Mouse (Mus musculus): ENCODE results near the gene Tada3. TPM values are rescaled to one million over a fixed set of nuclear protein-coding genes. Genes with fewer than 3 reads are reported as not detected.

The Tada3 gene
- 78.7 and 104 TPM in 2 replicates for polyA plus RNA-seq (2012)

DNA sequence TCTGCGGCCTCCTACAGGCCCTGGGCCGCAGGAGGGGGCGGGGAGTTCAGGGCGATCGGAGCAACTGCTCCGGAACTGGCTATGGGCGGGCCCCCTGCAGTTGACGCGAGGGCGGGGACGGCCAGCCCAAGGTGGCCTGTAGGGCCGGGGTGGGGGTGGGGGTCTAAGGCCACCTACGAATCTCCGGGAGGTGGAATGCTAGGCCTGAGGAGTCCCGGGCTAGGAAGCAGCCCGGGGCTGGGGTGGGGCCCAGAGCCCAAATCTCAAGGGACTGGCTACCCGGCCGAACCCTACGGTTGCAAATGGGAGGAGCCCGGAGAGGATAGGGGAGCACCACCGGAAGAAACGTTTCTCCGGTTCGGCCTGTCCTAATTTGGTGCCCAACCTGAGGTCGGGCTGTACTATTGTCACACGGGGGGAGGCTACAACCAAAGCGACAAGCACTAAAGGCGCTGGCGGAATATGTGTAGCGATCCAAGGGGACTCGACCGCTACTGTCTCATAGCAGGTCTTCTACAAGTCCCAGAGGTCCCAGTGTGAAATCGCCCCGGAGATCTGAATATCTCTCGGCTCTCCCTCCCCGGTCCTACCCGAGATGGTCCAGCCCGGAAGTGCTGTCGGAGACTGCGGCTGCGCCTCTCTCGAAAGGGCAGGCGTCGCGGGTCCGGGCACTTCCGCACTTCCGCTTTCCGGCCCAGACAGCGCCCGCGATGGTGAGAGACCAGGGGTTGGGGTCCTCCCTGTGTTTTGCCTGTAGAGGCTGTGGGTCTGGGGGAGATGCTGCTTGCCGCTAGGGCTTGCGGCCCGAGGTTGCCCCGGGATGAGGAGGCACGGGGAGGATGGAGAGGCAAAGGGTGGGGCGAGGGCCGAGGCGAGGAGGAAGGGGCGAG, at the start of gene Tada3, which contains the start of gene Arpc4:
Tada3 (minus strand) TSS at position 388 of the 890 bp plus-strand sequence.
Arpc4 (plus strand) TSS at position 620 of the 890 bp plus-strand sequence.
- TF ChIP-seq GATA1 (IDR thresholded peaks at IDR 0.05; ENCODE audit: low read length): no peak

DNA sequence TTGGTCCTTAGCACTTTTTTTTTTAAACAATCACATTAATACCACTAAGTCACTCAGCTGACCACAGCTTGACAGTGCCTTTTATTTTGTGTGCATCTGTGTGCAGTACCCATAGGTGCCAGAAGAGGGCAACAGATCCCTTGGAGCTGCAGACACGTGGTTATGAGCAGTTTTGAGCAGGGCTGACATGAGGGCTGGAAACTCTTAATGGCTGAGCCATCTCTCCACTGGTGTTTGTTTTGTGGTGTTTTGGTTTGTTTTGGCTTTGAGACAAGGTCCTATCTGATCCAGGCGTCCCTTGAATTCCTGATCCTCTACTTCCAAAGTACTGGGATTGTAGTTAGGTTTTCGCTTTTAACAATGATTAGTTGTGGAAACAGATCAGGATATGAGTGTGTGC, 49.7 kb upstream of the Tada3 start:
- no peak for TF ChIP-seq GATA1 (IDR thresholded peaks at IDR 0.05; ENCODE audit: low read length)

DNA sequence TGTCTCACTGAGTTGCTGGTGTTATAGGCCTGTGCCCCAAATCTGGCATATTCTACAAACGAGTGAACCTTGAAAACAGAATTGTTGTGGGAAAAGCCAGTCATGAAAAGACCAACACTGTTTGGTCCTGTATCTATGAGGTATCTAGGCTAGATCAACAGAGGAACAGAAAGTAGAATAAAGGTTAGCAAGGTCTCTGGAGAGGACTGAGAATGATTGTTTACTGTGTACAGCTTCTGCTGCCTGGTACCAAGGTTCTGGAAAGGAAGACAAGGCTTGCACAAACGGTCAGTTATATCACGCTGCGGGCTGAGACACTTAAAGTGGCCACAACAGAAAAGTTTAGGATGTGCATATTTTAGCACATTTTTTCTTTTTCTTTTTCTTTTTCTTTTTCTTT, 49.0 kb upstream of the Tada3 start:
- TF ChIP-seq GATA1 (IDR thresholded peaks at IDR 0.05; ENCODE audit: low read length): no peak

DNA sequence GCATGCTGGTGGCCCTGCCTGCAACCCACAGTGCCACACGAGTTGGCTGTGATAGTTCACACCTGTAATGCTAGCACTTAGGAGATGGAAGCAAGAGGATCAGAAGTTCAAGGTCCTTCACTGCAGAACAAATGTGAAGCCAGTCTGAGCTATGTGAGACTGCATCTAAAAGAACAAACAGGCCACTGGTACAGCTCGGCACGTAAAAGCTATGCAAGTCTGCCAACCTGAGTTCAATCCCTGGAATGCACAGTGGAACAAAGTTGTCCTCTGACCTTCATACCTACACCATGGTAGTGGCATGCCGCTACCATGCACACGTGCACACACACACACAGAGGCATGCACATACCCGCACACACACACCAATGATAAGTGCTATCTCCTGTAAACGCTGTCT, 46.5 kb upstream of the Tada3 start:
- no peak for TF ChIP-seq GATA1 (IDR thresholded peaks at IDR 0.05; ENCODE audit: low read length)

DNA sequence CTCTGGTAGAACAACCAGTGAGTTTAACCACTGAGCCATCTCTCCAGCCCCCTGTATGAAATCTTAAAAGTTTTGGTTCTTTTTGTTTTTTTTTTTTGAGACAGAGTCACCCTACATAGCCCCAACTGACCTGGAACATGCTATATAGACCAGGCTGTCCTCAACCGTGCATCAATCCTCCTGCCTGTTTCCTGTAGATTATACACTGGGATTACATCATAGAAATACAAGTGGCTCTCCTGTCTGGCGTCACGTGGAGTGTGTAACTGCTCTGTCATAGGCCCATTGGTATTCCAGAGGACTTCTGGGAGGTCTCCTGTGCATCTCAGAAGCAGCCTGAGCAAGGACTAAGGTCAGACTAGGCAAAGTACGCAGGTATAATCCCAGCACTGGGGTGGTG, 45.3 kb upstream of the Tada3 start:
- no peak for TF ChIP-seq GATA1 (IDR thresholded peaks at IDR 0.05; ENCODE audit: low read length)

DNA sequence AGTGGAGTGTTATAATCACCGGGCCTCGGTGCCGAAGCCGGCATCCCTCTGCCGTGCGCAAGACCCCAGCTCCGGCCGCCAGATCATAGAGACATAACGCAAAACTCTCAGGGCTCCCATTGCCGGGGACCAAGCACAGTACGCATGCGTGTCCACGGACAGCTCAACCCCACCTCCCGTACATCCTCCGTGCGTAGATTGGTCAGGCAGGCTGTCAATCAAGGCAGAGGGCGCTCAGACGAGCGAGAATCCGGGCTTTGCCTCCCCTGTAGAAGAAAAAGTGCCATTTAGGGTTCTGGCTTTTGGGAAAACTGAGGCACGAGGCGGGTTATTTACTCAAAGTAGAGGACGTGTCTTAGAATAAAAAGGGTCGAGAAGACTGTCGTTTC, 41.5 kb upstream of the Tada3 start, which contains the start of gene Rpusd3:
Rpusd3 (minus strand) TSS at position 142 of the 389 bp plus-strand sequence.
- no peak for TF ChIP-seq GATA1 (IDR thresholded peaks at IDR 0.05; ENCODE audit: low read length)

DNA sequence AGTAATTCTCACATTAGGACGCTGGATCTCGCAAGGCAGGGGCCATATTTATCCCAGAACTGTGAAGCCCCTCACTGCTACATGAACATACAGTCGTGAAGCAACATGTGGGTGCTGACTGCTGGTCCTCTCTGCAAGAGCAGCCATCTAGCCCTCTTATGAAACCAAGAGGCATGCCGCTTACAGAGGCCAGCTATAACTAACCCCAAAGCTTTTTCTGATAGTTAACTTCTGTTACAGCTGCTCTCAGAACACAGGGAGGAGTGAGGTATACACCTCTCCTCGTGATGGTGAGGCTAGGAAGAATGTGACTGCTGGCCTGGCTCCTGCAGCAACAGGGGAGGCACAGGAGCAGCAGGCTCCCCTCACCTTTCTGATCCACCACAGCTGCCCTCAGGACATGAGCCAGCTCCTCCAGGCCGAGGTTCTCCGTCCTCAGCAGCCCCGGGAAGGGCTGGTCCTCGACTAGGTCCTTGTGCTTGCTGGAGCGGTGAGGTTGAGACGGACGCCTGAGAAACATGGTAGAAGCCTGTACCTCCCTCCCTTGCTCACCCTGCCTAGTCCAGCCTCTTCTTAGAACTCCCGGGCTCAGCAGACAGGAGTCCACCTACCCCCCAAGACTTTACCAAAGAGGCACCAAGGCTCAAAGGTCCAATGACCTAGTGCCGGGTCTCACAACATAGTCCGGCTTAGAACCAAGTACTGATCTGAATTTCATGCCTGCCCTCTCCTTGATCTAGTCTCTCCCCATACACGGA, 40.9 kb upstream of the Tada3 start:
- TF ChIP-seq GATA1 (IDR thresholded peaks at IDR 0.05; ENCODE audit: low read length): no peak

DNA sequence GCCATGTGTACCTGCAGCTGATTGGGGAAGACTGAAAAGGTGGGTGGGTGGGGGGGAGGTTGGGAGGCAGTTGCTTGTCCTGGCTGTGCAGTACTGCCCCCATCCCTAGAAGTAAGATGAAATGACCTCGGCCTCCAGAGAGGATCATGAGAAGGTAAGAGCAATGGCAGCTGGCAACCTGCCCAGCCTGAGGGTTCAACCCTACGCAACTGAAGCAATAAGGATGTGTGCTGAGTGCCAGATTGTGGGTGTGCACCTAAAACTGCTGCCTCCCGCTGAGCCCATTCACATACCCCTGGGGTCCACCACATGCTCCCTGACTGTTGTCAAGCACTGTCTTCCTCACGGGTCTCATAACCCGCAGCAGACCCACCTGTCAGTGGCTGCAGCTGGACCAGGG, 38.7 kb upstream of the Tada3 start:
- no peak for TF ChIP-seq GATA1 (IDR thresholded peaks at IDR 0.05; ENCODE audit: low read length)

DNA sequence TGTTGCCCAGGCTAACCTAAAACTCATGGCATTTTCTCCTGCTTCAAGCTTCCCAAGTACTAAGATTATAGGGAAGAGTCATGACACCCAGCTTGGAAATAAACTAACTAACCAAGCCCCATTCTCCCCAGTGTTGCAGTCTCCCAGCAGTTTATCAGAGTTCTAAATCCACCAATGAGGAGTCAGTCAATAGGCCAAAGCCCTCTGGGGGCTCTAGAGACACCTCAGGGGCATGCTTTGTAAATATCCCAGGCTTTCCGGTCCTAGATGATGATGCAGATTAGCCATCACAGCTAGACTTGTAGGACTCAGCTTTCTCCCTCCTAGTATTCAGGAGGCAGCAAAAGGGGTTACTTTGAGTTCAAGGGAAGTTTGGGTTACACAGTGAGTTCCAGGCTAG, 32.3 kb upstream of the Tada3 start:
- no peak for TF ChIP-seq GATA1 (IDR thresholded peaks at IDR 0.05; ENCODE audit: low read length)

DNA sequence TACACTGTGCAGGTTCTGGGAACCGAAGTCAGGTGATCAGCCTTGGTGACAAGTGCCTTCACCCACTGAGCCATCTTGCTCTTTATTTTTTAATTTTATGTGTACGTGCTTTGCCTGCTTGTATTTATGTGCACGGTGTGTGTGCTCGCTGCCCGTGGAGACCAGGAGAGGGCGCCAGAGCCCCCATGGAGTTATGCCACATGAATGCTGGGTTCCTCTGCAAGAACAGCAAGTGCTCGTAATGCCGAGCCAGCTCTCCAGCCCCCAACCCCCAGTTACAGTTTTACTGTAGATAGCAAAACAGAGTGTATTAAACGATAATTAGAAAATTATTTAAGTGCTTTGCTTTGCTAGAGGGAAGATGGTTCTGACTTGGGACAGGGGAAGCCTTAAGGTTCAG, 29.0 kb upstream of the Tada3 start:
- TF ChIP-seq GATA1 (IDR thresholded peaks at IDR 0.05; ENCODE audit: low read length): no peak

DNA sequence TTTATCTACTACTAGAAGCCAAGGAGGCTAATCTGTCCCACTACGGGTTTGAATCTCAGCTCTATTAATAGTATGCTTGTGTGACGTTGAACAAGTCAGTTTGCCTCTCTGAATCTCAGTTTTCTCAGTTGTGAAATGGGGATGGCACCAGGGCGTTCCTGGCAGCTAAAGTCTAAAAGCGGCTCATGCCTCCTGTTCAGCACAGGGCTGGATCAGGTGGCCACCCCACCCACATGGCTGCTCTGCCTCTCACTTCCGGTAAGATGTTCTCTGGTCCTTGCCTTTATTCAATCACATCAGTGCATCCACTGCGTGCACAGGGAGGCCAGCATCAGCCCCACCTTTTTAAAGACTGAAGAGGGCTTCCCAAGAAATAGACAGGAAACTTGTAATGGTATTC, 27.8 kb upstream of the Tada3 start:
- no peak for TF ChIP-seq GATA1 (IDR thresholded peaks at IDR 0.05; ENCODE audit: low read length)

DNA sequence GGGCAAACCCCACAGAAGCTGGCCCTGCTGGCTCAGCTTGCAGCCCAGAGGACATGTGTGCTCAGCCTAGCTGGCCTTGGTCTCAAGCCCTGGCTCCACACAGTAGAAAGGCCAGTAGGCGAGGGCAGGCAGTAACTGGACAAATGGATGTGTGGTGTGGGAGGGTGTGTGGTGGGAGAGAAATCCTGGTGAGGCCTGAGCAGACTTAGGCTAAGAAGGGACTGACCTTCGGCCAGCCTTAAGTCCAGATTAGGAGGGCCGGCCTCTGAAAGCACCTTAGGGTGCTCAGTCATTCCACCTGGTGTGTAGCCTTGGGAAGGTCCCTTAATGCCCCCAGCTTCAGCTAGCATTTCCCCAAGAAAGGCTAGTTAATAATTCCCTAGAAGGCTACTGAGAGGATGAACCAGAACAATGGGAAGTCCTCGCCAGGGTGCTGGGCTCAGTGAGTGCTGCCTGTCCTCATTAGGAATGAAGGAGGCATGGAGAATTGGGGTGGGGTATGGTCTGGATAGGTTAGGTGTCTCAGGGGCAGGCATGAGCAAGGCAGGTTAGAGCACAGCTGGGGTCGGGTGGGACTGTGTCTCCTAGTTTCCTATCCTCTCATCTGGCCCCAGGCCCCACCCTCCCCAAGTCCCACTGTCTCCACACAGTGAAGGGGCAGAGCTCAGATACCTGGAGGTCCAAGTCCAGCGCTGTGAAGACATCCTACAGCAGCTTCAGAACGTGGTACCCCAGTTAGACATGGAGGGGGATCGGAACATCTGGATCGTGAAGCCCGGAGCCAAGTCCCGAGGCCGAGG, 27.2 kb upstream of the Tada3 start:
- TF ChIP-seq GATA1 (IDR thresholded peaks at IDR 0.05; ENCODE audit: low read length): no peak

DNA sequence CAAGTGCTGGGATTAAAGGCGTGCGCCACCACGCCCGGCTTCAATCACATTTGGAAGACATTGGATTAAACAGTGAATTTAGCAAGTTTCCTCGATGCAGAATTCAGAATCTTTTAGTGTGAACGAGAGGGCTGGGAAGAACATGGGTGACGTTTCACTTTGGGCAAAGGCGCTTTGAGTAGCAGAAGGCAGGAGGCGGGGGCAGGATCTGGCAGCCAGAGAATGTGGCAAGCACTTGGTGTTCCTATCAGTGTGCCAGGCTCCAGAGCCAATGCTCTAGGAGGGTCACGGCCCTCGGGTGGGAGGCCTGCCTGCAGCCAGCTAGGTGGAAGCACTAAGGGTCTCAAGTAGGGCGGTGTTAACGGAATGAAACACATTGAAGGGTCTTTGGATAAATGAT, 24.4 kb upstream of the Tada3 start:
- TF ChIP-seq GATA1 (IDR thresholded peaks at IDR 0.05; ENCODE audit: low read length): no peak

DNA sequence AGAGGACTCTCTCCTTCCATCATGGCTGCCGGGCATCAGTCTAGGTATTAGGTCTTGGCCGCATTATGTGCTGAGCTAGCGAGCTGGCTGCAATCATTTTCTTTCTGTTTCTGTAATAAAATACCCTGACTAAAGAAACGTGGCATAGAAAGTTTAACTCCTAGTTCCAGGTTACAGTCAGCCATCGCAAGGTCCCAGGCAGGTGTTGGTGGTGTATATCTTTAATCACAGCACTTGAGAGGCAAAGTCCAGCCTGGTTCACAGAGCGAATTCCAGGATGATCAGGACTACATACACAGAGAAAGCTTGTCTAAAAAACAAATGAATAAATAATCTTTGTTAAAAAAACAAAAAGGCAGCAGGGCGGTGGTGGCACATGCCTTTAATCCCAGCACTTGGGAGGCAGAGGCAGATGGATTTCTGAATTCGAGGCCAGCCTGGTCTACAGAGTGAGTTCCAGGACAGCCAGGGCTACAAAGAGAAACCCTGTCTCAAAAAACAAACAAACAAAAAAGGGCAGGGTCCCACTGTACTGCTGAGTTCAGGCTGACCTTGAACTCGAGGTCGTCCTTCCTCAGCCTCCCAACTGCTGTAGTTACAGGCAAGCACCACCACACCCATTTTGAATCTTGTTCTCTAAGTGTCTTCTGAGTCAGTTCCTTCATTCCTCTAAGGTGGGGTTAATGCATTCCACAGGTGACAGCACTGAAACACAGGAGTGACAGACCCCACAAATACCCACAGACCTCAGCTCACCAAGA, 18.8 kb upstream of the Tada3 start:
- no peak for TF ChIP-seq GATA1 (IDR thresholded peaks at IDR 0.05; ENCODE audit: low read length)

DNA sequence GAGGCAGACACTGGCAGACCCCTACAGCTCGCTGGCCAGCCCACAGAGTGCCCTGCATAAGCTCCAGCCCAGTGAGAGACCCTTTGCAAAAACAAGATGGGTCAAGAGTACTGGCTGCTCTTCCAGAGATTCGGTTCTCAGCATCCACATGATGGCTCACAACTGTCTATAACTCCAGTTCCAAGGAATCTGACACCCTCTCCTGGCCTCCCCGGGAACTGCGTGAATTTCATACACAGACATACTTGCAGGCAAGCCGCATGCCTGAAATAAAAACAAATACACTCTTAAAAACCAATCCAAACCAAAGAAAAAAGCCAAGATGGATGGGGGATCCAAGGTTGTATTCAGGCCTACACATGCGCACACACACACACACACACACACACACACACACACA, 17.8 kb upstream of the Tada3 start:
- TF ChIP-seq GATA1 (IDR thresholded peaks at IDR 0.05; ENCODE audit: low read length): no peak

Data from G1E-ER4 (cell line).